Mouse (Mus musculus): ENCODE measurements around the gene Pacsin1. TPM values are rescaled to one million over a fixed set of nuclear protein-coding genes. Genes with fewer than 3 reads are reported as not detected.
A peak's percentile ranks its signal among the peaks of the same experiment; 100 is the strongest.

Pacsin1 gene
- total and polyA plus RNA-seq, 2 experiments from 2014 or later, result 50.3 to 85.2 TPM

GRCm38 (mm10) chr17:27613016-27613415 is 42.3 kb upstream of the Pacsin1 start:
- Histone ChIP-seq H3K9me3 (ENCODE audit: low read length) (no peaks in the 10 kb centered on the region), H3K4me3 (ENCODE audit: low read depth, low read length) (no peak overlapping the region), H3K27ac (ENCODE audit: low read depth, low read length) (no peak overlapping the region), H3K36me3 (ENCODE audit: insufficient read depth, low read length) (0 out of 2 replicates have a peak, but pooled peaks cover 6% of the 10 kb centered on the region), H3K27me3 (ENCODE audit: insufficient read depth, low read length) (no peaks in the 10 kb centered on the region), H3K9ac (replicated peaks; ENCODE audit: low read length, poor library complexity, severe bottlenecking) (no peak overlapping the region), H3K4me2 (ENCODE audit: low read depth, low read length, poor library complexity, severe bottlenecking) (no peak overlapping the region), H3K4me1 (ENCODE audit: insufficient read depth, low read length) (0 out of 2 replicates have a peak, but pooled peaks cover 4% of the 10 kb centered on the region)
- no peak for DNase-seq (ENCODE audit: low spot score)
- ATAC-seq (ENCODE audit: low FRiP score), result no peak
- 60% methylated on average over 4 of the region's 4 CpGs for WGBS
- TF ChIP-seq CTCF (IDR thresholded peaks at IDR 0.05), result no peak

GRCm38 (mm10) chr17:27615388-27615787 is 39.9 kb upstream of the Pacsin1 start:
- Histone ChIP-seq H3K27ac (ENCODE audit: low read depth, low read length) (no peak overlapping the region), H3K9ac (replicated peaks; ENCODE audit: low read length, poor library complexity, severe bottlenecking) (no peak overlapping the region), H3K4me2 (ENCODE audit: low read depth, low read length, poor library complexity, severe bottlenecking) (no peak overlapping the region), H3K36me3 (ENCODE audit: insufficient read depth, low read length) (0 out of 2 replicates have a peak, but pooled peaks cover 6% of the 10 kb centered on the region), H3K4me3 (ENCODE audit: low read depth, low read length) (no peak overlapping the region), H3K9me3 (ENCODE audit: low read length) (no peaks in the 10 kb centered on the region), H3K27me3 (ENCODE audit: insufficient read depth, low read length) (no peaks in the 10 kb centered on the region), H3K4me1 (ENCODE audit: insufficient read depth, low read length) (peaks cover 4% of the 10 kb centered on the region; the same call in 1 of the 2 replicates)
- TF ChIP-seq CTCF (IDR thresholded peaks at IDR 0.05), result no peak
- no peak for DNase-seq (ENCODE audit: low spot score)
- no peak for ATAC-seq (ENCODE audit: low FRiP score)
- WGBS, result 79% methylated on average over 7 of the region's 7 CpGs

- peak; percentile 36 for DNase-seq (ENCODE audit: low spot score)
- Histone ChIP-seq H3K4me2 (ENCODE audit: low read depth, low read length, poor library complexity, severe bottlenecking) (peak overlapping the region; percentile 67), H3K27me3 (ENCODE audit: insufficient read depth, low read length) (no peaks in the 10 kb centered on the region), H3K9ac (replicated peaks; ENCODE audit: low read length, poor library complexity, severe bottlenecking) (peak overlapping the region; percentile 99), H3K4me1 (ENCODE audit: insufficient read depth, low read length) (peaks cover 4% of the 10 kb centered on the region; the same call in 1 of the 2 replicates), H3K9me3 (ENCODE audit: low read length) (no peaks in the 10 kb centered on the region), H3K4me3 (ENCODE audit: low read depth, low read length) (peak overlapping the region; percentile 88), H3K36me3 (ENCODE audit: insufficient read depth, low read length) (no peaks in the 10 kb centered on the region), H3K27ac (ENCODE audit: low read depth, low read length) (peak overlapping the region; percentile 47)
- no peak for TF ChIP-seq CTCF (IDR thresholded peaks at IDR 0.05)
- ATAC-seq (ENCODE audit: low FRiP score), result no peak
- 10% methylated on average over 8 of the region's 8 CpGs for WGBS
These were observed 34.1 kb upstream of the Pacsin1 start for GRCm38 (mm10) chr17:27621161-27621560.

- Histone ChIP-seq H3K27ac (ENCODE audit: low read depth, low read length) (peak overlapping the region; percentile 100), H3K4me2 (ENCODE audit: low read depth, low read length, poor library complexity, severe bottlenecking) (peak overlapping the region; percentile 67), H3K4me1 (ENCODE audit: insufficient read depth, low read length) (peaks cover 4% of the 10 kb centered on the region; the same call in 1 of the 2 replicates), H3K9ac (replicated peaks; ENCODE audit: low read length, poor library complexity, severe bottlenecking) (peak overlapping the region; percentile 99), H3K9me3 (ENCODE audit: low read length) (no peaks in the 10 kb centered on the region), H3K36me3 (ENCODE audit: insufficient read depth, low read length) (no peaks in the 10 kb centered on the region), H3K4me3 (ENCODE audit: low read depth, low read length) (peak overlapping the region; percentile 88), H3K27me3 (ENCODE audit: insufficient read depth, low read length) (no peaks in the 10 kb centered on the region)
- DNase-seq (ENCODE audit: low spot score), result peak; percentile 47
- 0 out of 2 replicates have a peak, but pooled peaks have one; percentile 1 for TF ChIP-seq CTCF (IDR thresholded peaks at IDR 0.05)
- 2% methylated on average over 23 of the region's 23 CpGs for WGBS
- no peak for ATAC-seq (ENCODE audit: low FRiP score)
These were observed 33.4 kb upstream of the Pacsin1 start for GRCm38 (mm10) chr17:27621705-27622531.

- H3K9ac ChIP-seq (replicated peaks; ENCODE audit: low read length, poor library complexity, severe bottlenecking), result peak overlapping the region; percentile 99
- peaks cover 4% of the 10 kb centered on the region; the same call in 1 of the 2 replicates for H3K4me1 ChIP-seq (ENCODE audit: insufficient read depth, low read length)
- no peaks in the 10 kb centered on the region for H3K9me3 ChIP-seq (ENCODE audit: low read length)
- DNase-seq (ENCODE audit: low spot score) (peak; percentile 67), ATAC-seq (ENCODE audit: low FRiP score) (peak; percentile 24)
- H3K4me2 ChIP-seq (ENCODE audit: low read depth, low read length, poor library complexity, severe bottlenecking), result peak overlapping the region; percentile 67
- H3K27ac ChIP-seq (ENCODE audit: low read depth, low read length), result peak overlapping the region; percentile 100
- TF ChIP-seq CTCF (IDR thresholded peaks at IDR 0.05), result no peak
- WGBS, result under 1% methylated on average over 46 of the region's 80 CpGs
- H3K27me3 ChIP-seq (ENCODE audit: insufficient read depth, low read length), result no peaks in the 10 kb centered on the region
- H3K36me3 ChIP-seq (ENCODE audit: insufficient read depth, low read length), result no peaks in the 10 kb centered on the region
- H3K4me3 ChIP-seq (ENCODE audit: low read depth, low read length), result peak overlapping the region; percentile 88
These were observed 32.5 kb upstream of the Pacsin1 start for GRCm38 (mm10) chr17:27622611-27623359.
